Mouse (Mus musculus): ENCODE measurements at regions not wholly inside any gene's neighbourhood (a gene's known extent, or its start where the extent isn't known, plus 50 kb on each side); places are given as distances from the start of the nearest gene placed in this dataset.

DNA sequence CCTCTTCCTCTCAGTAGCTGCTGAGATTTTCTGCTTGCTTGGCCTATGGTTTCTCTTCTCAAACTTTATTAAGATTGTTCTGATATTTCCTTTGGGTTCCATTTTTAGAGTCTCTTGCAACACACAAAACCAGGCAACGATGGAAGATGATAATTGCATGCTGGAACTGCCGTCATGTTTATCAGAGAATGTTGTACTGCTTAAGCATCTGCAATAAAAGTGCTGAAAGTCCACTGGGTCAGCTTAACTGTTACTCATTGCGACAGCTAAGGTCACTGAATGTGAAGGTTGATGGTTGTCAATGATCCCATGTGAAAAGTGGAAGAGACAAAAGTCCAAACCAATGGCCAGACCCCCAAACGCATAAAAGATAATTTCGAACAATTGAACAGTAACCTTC lies 346.4 kb downstream of the Etnk1 start:
- 90% methylated on average over 5 of the region's 5 CpGs for WGBS
- H3K9me3 ChIP-seq (ENCODE audit: control insufficient read depth, low read depth, low read length) = peaks cover 5% of the 10 kb centered on the region; the same call in 1 of the 2 replicates
- no peak overlapping the region for H3K27ac ChIP-seq (ENCODE audit: low read length)
- H3K27me3 ChIP-seq (ENCODE audit: control insufficient read depth, insufficient read depth, low read length) = no peaks in the 10 kb centered on the region
- H3K4me3 ChIP-seq (ENCODE audit: low read depth, low read length) = no peak overlapping the region
- no peak overlapping the region for H3K9ac ChIP-seq (replicated peaks; ENCODE audit: low read depth, low read length)
- H3K4me1 ChIP-seq (ENCODE audit: control insufficient read depth, insufficient read depth, low read length) = no peaks in the 10 kb centered on the region
- no peak for ATAC-seq (ENCODE audit: insufficient number of reproducible peaks, insufficient read depth, low FRiP score, low read depth)
- H3K36me3 ChIP-seq (ENCODE audit: control insufficient read depth, insufficient read depth, low read length) = no peaks in the 10 kb centered on the region
- H3K4me2 ChIP-seq (replicated peaks; ENCODE audit: low read depth, low read length) = no peak overlapping the region

DNA sequence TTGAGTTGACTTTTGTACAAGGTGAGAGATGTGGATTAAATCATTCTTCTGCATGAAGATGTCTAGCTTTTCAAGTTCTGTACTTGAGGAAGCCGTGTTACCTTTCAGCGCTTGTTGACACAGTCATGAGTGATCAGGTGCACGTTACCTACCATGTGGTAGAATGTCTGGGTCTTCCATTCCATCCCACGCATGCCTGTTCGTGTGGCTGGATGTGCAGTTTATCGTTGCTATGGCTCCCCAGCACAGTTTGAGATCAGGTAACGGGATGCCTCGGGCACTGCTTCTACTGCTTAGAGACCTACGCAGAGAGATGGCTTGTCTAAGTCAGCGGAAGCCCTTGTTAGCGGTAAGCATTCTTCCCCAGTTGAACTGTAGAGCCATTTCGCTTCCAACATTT lies 348.1 kb downstream of the Etnk1 start:
- H3K36me3 ChIP-seq (ENCODE audit: control insufficient read depth, insufficient read depth, low read length) = no peaks in the 10 kb centered on the region
- H3K4me3 ChIP-seq (ENCODE audit: low read depth, low read length) = no peak overlapping the region
- no peak for ATAC-seq (ENCODE audit: insufficient number of reproducible peaks, insufficient read depth, low FRiP score, low read depth)
- WGBS = 89% methylated on average over 12 of the region's 12 CpGs
- H3K27me3 ChIP-seq (ENCODE audit: control insufficient read depth, insufficient read depth, low read length) = no peaks in the 10 kb centered on the region
- no peaks in the 10 kb centered on the region for H3K4me1 ChIP-seq (ENCODE audit: control insufficient read depth, insufficient read depth, low read length)
- no peak overlapping the region for H3K9ac ChIP-seq (replicated peaks; ENCODE audit: low read depth, low read length)
- H3K9me3 ChIP-seq (ENCODE audit: control insufficient read depth, low read depth, low read length) = peaks cover 5% of the 10 kb centered on the region; the same call in 1 of the 2 replicates
- H3K27ac ChIP-seq (ENCODE audit: low read length) = no peak overlapping the region
- H3K4me2 ChIP-seq (replicated peaks; ENCODE audit: low read depth, low read length) = no peak overlapping the region

DNA sequence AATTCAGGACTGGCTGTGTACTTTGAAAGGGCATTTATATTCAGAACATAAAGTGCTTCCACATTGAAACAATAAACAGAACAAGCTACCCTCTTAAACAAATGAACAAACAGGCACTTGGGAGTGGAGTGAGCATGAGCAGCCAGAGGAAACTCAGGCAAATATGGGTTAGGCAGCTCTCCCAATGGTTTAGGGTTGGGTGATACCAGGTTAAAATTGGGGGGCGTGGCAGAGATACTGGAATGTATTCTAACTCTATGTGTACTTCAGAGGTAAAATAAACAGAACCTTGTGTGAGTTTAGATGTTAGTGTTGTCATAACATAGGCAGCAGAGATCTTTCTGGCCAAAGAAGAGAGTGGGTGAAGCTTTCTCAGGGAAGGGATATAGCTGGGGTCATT lies 349.7 kb downstream of the Etnk1 start:
- Histone ChIP-seq H3K36me3 (ENCODE audit: control insufficient read depth, insufficient read depth, low read length) (no peaks in the 10 kb centered on the region), H3K27ac (ENCODE audit: low read length) (no peak overlapping the region), H3K4me3 (ENCODE audit: low read depth, low read length) (no peak overlapping the region), H3K9ac (replicated peaks; ENCODE audit: low read depth, low read length) (no peak overlapping the region), H3K27me3 (ENCODE audit: control insufficient read depth, insufficient read depth, low read length) (no peaks in the 10 kb centered on the region), H3K9me3 (ENCODE audit: control insufficient read depth, low read depth, low read length) (peaks cover 5% of the 10 kb centered on the region; the same call in 1 of the 2 replicates), H3K4me1 (ENCODE audit: control insufficient read depth, insufficient read depth, low read length) (no peaks in the 10 kb centered on the region), H3K4me2 (replicated peaks; ENCODE audit: low read depth, low read length) (no peak overlapping the region)
- 80% methylated on average over 1 of the region's 1 CpGs for WGBS
- ATAC-seq (ENCODE audit: insufficient number of reproducible peaks, insufficient read depth, low FRiP score, low read depth) = no peak

DNA sequence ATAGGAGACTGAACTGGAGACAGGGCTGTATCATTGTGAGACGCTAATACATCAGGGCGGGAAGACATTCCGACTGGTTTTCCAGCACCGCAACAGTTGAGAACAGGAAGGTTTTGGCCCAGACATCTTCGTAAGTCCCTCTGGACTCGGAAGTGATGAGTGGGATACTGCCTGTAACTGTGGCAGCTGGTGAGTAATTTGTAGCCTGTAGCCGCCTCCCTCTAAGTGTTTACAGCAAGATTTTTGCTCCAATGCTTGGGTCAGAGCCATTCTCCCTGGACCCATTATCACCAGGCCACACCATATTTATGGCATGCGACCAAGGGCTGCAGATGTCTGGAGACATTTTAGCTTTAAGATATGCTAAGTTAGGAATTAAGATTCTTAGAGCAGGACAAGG lies 351.5 kb downstream of the Etnk1 start:
- Histone ChIP-seq H3K9me3 (ENCODE audit: control insufficient read depth, low read depth, low read length) (no peaks in the 10 kb centered on the region), H3K9ac (replicated peaks; ENCODE audit: low read depth, low read length) (no peak overlapping the region), H3K4me2 (replicated peaks; ENCODE audit: low read depth, low read length) (no peak overlapping the region), H3K36me3 (ENCODE audit: control insufficient read depth, insufficient read depth, low read length) (no peaks in the 10 kb centered on the region), H3K4me1 (ENCODE audit: control insufficient read depth, insufficient read depth, low read length) (no peaks in the 10 kb centered on the region), H3K4me3 (ENCODE audit: low read depth, low read length) (no peak overlapping the region), H3K27ac (ENCODE audit: low read length) (no peak overlapping the region), H3K27me3 (ENCODE audit: control insufficient read depth, insufficient read depth, low read length) (no peaks in the 10 kb centered on the region)
- no peak for ATAC-seq (ENCODE audit: insufficient number of reproducible peaks, insufficient read depth, low FRiP score, low read depth)
- WGBS = 84% methylated on average over 8 of the region's 8 CpGs

DNA sequence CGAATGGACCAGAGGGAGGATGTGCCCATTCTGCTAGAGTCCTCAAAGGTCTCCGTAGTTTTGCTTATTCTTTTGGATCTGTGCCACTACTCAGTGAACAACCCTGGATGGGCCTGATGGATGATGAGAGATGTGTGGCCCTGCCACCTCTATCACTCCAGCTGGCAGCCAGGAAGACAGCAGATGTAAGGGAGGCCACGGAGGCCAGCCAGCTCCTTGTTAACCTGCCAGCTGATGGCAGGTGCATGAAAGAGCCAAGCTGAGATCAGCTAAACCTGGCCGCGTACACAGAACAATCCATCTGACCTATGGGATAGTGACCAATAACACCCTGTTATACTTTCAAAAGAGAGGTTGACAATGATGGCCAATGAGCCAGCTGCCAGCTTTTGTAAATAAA lies 352.6 kb downstream of the Etnk1 start:
- Histone ChIP-seq H3K9me3 (ENCODE audit: control insufficient read depth, low read depth, low read length) (no peaks in the 10 kb centered on the region), H3K36me3 (ENCODE audit: control insufficient read depth, insufficient read depth, low read length) (no peaks in the 10 kb centered on the region), H3K4me2 (replicated peaks; ENCODE audit: low read depth, low read length) (no peak overlapping the region), H3K27me3 (ENCODE audit: control insufficient read depth, insufficient read depth, low read length) (no peaks in the 10 kb centered on the region), H3K27ac (ENCODE audit: low read length) (no peak overlapping the region), H3K9ac (replicated peaks; ENCODE audit: low read depth, low read length) (no peak overlapping the region), H3K4me1 (ENCODE audit: control insufficient read depth, insufficient read depth, low read length) (no peaks in the 10 kb centered on the region), H3K4me3 (ENCODE audit: low read depth, low read length) (no peak overlapping the region)
- ATAC-seq (ENCODE audit: insufficient number of reproducible peaks, insufficient read depth, low FRiP score, low read depth) = no peak
- 77% methylated on average over 5 of the region's 5 CpGs for WGBS

DNA sequence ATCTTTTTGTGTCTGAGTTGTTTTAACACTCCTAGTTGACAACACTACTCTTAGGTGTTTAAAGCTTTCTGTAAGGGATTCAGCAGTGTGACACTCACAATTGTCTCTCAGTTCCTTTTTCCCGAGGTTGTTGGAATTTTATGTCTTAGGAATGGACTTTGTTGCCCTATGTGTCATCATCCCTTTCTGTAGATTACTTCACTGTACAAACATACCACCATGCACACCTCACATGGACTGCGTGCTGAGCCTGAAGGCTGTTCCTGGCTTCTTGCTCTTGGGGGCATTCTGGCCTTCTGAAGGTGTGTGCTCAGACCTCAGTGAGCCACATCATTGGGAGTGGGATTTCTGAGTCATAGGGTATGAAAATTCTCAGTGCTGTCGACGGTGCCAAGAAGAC lies 358.1 kb downstream of the Etnk1 start:
- Histone ChIP-seq H3K9me3 (ENCODE audit: control insufficient read depth, low read depth, low read length) (no peaks in the 10 kb centered on the region; the same call in 1 of the 2 replicates), H3K27me3 (ENCODE audit: control insufficient read depth, insufficient read depth, low read length) (no peaks in the 10 kb centered on the region), H3K4me2 (replicated peaks; ENCODE audit: low read depth, low read length) (no peak overlapping the region), H3K27ac (ENCODE audit: low read length) (no peak overlapping the region), H3K36me3 (ENCODE audit: control insufficient read depth, insufficient read depth, low read length) (no peaks in the 10 kb centered on the region), H3K9ac (replicated peaks; ENCODE audit: low read depth, low read length) (no peak overlapping the region), H3K4me1 (ENCODE audit: control insufficient read depth, insufficient read depth, low read length) (no peaks in the 10 kb centered on the region), H3K4me3 (ENCODE audit: low read depth, low read length) (no peak overlapping the region)
- no peak for ATAC-seq (ENCODE audit: insufficient number of reproducible peaks, insufficient read depth, low FRiP score, low read depth)
- WGBS = 85% methylated on average over 4 of the region's 4 CpGs

DNA sequence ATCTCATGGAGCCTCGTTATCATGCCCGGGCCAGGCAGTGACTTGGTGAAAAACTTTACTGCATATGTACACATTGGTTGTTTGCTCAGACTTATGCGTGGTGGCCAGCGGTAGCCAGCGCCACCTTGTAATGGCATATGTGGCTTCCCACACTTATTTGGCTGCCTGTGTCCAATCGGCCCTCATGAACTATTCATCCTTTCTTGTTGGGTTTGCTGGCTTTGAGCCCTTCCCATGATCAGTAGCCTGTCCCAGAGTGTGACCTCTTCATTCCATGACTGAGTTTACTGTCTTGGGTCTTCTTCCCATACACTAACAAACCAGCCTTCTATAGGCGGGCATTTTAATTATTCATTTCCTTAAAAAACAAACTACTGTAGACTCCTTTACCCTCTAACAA lies 361.9 kb downstream of the Etnk1 start:
- ATAC-seq (ENCODE audit: insufficient number of reproducible peaks, insufficient read depth, low FRiP score, low read depth) = no peak
- Histone ChIP-seq H3K4me1 (ENCODE audit: control insufficient read depth, insufficient read depth, low read length) (0 out of 2 replicates have a peak, but pooled peaks cover 5% of the 10 kb centered on the region), H3K4me2 (replicated peaks; ENCODE audit: low read depth, low read length) (no peak overlapping the region), H3K27me3 (ENCODE audit: control insufficient read depth, insufficient read depth, low read length) (no peaks in the 10 kb centered on the region), H3K9me3 (ENCODE audit: control insufficient read depth, low read depth, low read length) (no peaks in the 10 kb centered on the region; the same call in 1 of the 2 replicates), H3K4me3 (ENCODE audit: low read depth, low read length) (no peak overlapping the region), H3K36me3 (ENCODE audit: control insufficient read depth, insufficient read depth, low read length) (no peaks in the 10 kb centered on the region), H3K9ac (replicated peaks; ENCODE audit: low read depth, low read length) (no peak overlapping the region), H3K27ac (ENCODE audit: low read length) (no peak overlapping the region)
- 87% methylated on average over 7 of the region's 7 CpGs for WGBS

DNA sequence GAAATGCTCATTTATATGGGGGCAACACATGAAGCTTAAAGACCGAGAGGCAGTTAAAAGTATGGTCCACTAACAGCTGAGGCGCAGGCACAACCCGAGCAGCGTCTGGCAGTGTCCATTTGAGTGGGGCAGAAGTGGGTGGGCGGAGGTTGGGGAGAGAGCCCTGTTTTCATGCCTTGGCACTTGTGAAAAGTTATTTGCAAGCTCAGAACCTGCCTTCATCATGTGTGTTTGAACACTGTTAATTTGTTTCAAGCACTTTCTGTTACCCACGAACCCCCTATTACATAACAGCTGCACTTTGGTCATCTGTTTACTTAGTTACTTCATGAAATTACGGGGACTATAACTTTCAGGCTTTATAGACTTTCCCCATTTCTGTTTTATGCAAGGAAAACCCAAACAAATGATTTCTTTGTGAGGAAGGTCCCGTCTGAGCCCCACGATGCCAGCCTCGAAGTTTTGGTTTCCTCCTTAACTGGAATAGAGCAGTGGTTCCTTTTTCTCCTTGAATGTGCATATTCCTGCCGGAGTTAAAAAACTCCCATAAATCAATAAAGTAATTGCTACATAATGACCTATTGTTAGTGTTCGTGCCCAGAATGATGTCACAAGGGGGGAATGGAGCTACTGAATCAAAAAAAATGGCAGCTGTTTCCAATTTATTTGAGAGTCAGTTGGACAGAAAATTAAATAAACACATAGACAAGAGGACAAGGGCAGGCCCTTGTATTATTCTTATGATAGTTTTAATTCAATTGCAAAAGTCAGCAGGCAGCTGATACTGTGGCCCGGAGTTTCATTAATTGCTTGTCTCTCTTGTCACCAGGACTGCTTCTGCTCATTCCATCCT lies 363.6 kb downstream of the Etnk1 start:
- 31% methylated on average over 13 of the region's 13 CpGs for WGBS
- H3K27ac ChIP-seq (ENCODE audit: low read length) = no peak overlapping the region

More for the DNA sequence above, 363.6 kb downstream of the Etnk1 start:
- H3K9ac ChIP-seq (replicated peaks; ENCODE audit: low read depth, low read length) = no peak overlapping the region
- H3K4me2 ChIP-seq (replicated peaks; ENCODE audit: low read depth, low read length) = no peak overlapping the region
- H3K27me3 ChIP-seq (ENCODE audit: control insufficient read depth, insufficient read depth, low read length) = no peaks in the 10 kb centered on the region
- H3K4me3 ChIP-seq (ENCODE audit: low read depth, low read length) = no peak overlapping the region
- H3K36me3 ChIP-seq (ENCODE audit: control insufficient read depth, insufficient read depth, low read length) = no peaks in the 10 kb centered on the region
- H3K9me3 ChIP-seq (ENCODE audit: control insufficient read depth, low read depth, low read length) = no peaks in the 10 kb centered on the region; the same call in 1 of the 2 replicates
- H3K4me1 ChIP-seq (ENCODE audit: control insufficient read depth, insufficient read depth, low read length) = 0 out of 2 replicates have a peak, but pooled peaks cover 5% of the 10 kb centered on the region
- no peak for ATAC-seq (ENCODE audit: insufficient number of reproducible peaks, insufficient read depth, low FRiP score, low read depth)
